Mouse (Mus musculus): ENCODE measurements around the gene Poc1b.
A peak's percentile ranks its signal among the peaks of the same experiment; 100 is the strongest.

The Poc1b gene

DNA sequence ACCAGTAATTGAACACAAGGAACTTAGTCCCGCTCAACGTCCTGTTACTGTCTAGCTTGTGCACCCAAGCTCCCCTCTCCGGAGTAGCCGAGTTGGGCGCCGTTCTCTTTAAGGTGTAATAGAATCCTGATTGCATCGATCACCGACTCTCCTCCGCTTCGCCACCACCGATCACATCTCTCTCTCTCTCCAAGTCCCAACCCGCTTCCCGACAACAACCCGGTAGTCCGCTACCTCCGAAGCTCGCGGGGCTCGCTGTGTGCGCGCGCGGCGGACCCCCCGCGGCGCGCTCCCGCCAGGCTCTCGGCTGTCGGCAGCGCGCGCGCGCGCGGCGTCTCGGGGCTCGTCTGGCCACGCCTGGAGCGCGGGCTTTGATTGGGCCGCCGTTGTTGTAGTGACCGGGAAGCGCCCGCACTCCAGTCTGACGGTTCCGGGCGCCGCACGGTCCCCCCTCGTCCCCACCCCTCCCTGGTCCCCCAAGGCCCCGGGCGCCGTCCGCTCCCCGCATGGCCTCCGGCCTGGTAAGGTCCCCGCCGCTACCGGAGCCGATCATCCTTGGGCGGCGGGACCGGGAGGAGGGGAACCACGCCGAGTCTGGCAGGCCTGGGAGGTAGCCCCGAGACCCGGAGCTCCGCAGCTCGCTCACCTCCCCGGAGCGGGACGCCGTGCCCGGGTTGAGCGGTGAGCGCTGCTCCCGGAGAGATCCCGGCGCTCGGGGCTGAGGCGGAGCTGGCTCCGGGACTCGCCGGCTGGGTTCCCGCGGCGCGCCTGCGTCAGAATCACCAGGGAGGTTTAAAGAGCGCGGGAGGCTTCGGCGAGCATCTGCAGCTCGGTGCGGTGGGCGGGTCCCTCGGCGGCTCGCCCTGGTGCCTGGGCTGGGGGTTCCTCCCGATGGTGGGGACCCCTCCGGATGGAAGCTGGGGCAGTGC is at the start of gene Poc1b:
Poc1b (plus strand) TSS at position 334 of the 929 bp plus-strand sequence.
- DNase-seq (ENCODE audit: low spot score) = no peak

DNA sequence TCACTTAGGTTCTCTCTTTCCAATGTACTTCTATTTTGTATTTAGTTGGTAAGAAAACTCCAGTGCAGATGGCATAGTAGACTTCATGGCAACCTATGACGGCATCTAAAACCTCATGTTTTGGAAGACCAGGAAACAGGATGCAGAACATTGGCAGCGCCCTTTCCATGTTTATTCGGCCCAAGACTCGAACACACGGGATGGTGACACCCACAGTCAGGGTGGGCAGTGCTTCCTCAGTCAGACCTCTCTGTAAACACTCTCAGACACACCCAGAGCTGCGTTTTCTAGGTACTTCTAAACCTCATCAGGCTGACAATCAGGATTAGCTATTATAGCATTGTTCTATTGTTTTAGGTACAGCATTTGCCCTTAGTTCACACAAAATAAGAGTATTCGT is 46.2 kb upstream of the Poc1b start:
- DNase-seq (ENCODE audit: low spot score) = no peak

DNA sequence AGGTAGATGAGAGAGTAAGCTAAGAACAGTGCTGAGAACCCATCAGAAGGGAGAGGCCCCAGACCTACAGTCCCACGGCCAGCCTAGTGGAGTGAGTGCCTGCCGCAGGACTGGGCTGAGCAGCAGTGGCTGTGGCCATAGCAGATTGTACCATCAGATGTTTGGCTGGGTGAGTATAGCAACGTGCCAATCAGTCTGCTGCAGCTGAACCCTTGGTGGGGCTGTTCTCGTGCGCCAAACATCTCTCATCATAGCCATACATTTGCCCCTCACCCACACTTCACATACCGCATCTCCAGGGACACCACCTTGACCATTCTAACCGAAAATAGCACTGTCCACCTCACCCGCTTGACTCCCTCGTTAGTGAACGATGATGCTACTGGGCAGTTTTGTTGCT is 45.4 kb upstream of the Poc1b start:
- no peak for DNase-seq (ENCODE audit: low spot score)

DNA sequence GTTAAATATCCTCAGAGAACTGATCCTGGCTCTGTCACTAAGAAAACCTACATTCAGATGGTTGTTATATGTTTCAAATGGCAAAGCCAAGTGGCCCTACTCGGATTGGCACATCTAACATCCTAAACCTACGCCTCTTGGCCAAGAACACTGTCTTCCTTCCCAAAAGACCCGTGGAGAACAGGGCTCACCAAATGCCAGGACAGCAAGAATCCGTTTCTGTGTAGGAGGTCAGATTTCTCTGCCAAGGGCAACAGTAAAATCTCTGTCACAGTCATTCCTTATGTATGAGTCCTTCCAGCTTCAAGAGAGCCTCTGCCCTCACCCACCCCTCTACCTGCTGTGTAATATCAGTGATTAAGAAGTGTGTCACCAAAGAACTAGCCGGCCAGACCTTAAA is 44.3 kb upstream of the Poc1b start:
- no peak for DNase-seq (ENCODE audit: low spot score)

DNA sequence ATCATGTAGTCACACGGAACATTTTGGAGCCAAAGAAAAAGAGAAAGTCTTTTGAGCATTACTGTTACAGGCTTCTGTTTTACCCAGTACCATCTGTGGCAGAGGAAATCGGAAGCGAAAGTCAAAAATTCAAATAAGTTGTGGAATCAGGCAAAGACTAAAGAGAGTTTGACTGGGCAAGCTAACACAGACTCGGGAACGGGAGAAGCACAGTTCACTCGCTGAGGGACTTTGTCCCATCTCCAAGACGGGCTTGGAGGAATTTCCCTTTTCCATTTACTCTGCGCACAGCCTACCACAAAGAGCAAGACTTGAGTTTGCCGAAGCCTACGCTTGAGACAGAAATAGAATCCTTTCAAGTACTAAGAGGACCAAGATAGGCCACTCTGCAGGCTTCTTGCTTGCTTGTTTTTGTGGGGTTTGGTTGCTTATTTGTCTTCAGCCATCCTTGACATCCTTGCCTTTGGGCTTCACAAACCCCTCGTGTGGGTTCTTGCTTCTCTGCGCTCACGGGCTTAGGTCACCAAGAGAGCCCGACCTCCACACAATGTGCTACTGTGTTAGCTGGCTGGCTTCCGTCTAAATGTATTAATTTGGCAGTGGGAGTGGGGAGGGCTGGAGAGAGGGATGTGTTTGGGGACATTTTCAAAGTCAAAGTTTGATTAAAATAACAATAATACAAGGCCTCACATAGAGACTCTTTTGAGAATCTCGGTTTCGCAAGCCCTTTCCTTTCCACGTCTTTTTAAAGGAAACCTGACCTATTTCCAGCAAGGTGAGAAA is 30.5 kb upstream of the Poc1b start:
- DNase-seq (ENCODE audit: low spot score) = peak; percentile 29

DNA sequence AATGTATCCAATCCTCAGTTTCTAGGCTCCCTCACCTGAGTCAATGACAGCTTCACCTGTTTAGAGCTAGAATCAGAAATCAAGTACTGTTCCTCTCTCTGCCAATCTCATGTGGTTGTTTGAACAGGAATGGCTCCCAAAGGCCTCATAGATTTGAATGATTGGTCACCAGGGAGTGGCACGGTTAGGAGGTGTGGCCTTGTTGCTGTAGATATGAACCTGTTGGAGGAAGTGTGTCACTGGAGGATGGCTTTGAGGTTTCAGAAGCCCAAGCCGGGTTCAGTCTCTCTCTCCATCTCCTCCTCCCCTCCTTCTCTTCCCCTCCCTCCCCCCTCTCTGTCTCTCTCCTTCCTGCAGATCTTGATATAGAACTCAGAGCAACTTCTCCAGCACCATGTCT is 28.2 kb upstream of the Poc1b start:
- DNase-seq (ENCODE audit: low spot score) = no peak

DNA sequence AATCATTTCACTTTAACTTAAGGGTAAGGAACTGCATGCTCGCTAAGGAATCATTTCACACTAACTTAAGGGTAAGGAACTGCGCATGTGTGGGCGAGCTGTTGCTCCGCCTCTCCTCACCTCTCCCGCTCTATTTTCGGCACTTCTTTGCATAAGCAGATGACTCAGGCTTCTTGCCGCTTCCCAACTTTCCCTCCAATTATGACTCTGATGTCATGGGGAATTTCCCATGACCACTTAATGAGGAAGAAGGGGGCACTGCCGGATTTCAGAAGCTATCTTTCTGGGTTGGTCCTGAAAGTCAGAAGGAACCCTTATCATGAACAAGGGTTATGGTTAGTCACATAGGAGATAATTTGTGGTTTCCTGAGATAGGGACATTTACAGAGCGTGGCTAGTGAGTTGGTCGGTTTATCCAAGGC is 25.3 kb upstream of the Poc1b start:
- DNase-seq (ENCODE audit: low spot score) = no peak

DNA sequence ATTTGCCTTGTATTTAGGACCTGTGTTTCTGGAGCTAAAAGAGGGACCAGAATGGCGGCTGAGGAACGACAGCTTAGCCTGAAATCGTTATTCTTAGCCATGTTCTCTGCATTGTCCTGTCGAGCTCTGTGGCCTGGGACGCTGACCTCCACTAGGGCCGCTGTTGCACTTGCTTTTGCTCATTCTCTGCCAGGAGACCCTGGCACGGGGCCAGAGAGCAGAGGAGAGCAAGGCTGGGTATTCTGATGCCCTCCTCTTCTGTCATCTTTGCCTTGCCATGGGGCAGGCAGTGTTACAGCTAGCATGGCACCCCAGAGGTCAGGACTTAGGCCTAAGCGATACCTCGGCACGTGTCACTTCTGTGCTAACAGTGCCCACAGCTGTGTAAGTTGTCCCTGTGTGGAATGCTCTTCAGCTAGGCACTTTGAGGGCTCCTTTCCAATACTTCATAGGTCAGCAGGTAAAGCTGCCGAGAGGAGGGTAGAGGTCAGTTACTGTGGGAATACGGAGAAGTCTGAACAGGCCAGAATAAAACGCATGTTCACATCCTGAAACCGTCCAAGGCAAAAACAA is 23.3 kb upstream of the Poc1b start:
- no peak for DNase-seq (ENCODE audit: low spot score)

DNA sequence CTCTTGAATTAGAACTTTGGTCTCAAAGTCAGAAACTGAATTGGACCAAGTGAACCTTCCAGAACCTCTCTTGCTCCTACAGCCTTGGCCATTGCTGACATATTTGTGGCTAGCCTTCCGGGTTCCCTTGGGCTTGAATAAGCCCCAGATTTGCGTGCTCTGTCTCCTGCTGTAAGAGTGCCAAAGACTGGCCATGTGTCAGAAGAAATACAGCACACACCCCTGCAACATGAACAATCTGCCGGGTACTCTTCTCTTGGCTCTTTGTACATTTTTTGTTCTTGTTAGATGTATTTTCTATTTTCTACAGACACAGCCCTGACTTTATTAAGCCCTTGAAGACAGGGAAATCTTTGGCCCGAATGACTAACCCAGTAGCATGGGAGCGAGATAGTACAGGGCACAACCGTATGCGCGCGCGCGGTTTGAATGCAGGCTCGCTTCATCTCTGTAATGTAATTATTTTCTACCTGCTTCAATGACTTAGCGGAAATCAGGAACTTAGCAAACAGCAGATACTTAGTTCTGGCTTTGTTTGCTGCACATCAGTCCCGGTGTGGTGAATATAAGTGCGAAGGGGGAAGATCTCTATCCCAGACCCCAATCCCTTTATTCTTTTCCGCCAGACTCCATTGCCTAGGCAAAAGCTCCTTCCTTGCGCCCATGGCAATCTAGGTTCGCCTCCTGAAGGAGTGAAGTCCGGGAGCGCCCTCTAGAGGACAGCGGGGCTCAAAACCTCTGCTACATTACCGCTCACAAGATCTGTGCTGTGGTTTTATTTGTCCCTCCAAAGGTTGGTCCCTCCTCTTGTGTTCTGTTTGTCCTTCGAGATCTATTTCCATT is 22.2 kb upstream of the Poc1b start:
- peak; percentile 72 for DNase-seq (ENCODE audit: low spot score)

DNA sequence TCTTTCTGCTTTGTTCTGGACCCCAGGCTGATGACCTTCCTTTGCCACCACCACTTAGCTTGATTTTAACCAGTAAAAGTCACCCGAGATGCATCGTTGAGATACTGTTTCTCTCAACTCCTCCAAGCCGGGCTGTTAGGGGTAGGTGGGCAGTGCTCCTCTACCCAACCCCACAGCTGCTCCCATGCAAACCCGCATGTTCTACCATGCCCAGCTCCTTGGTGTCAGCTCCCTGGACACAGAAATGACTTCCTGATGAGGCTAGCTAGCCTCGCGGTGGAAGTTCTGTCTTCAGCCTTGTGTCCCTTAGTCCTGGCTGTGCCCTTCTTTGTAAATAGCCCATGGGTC is 21.6 kb upstream of the Poc1b start:
- no peak for DNase-seq (ENCODE audit: low spot score)

DNA sequence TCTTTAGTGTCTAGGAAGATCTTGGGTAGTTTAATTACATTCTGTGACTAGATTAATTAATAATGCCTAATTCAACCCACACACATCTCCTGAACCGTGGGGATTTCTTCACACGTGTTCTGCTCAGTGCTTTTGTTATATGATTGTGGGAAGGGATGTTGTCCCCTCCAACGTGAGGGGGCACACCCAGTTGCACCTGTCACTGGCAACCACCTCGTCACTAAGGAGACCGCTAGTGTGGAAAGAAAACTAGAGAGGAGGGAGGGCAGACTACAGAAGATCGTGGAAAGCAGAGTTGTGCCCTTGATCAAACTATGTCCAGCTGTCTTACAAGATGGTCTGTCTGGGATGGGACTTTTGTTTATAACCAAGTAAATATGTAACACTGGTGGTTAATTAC is 20.8 kb upstream of the Poc1b start:
- no peak for DNase-seq (ENCODE audit: low spot score)

DNA sequence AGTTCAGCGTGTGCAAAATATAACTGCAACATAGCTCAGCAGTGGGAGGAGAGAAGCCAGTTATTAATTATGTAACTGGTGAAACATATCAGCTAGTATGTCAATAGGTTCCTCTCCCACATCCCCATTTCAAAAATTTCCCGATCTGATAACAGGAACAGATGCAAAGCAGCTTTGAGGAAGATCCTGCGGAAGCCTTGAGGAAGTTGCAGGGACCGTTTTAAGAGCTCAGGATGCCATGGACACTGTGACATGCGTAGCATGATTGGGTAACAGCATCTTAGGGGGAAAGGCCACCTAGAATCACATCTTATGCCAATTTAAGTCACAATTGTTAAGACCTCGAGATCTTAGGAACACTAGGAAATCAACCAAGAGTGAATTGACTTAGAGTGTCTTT is 16.9 kb upstream of the Poc1b start:
- DNase-seq (ENCODE audit: low spot score) = no peak

DNA sequence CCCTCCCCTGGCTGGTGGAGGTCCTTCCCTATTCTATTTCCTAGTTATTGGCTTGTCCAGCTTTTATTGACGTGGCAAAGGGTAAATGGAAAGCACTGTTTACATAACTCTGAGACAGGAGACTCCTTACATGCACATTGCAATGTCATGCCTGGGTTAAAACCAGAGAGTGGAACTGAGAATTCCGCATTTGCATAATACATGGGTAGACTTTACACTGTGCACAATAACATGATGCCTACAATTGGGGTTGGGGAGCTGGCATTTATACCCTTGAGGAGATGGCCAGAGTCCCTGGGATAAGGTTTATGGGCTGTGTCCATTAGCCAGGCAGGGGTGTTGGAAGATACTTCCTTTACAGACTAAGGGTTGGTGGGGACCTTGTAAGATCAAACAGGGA is 13.5 kb upstream of the Poc1b start:
- DNase-seq (ENCODE audit: low spot score) = no peak

DNA sequence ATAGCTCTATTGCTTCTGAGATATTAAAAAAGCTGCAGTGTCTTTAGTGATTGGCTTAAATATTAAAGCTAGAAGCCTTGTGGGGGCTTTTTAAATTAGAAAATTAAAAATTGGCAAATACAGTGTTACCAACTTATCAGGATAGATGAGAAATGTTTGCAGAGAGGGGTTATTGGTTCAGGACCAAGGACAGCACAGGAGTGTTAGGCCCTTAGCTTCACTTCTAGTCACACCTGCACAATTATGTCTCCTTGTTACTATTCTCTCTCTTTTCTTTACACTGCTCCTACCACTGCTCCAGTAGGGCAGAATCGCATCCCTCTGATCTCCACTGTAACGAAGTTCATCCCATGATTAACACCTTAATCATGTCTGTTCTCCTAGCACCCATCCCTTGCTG is 11.7 kb upstream of the Poc1b start:
- DNase-seq (ENCODE audit: low spot score) = no peak

DNA sequence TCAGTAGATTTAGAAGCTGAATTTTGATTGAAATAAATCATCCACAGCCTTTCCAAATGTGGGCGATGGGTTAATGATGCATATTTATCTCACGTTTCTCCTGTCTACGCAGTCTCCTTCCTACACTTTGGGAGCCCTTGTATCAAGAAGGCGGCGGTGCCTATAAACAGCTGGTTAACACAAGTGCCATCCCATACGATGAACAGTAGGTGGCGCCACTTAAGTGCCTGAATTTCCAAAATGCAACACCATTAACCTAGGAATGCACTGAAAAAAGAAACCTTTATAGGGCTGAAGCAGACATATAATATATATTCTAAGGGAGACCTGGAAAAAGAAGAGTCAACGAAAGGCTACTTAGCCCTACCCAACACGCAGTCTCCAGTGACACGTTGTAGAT is 9.5 kb upstream of the Poc1b start:
- DNase-seq (ENCODE audit: low spot score) = no peak

DNA sequence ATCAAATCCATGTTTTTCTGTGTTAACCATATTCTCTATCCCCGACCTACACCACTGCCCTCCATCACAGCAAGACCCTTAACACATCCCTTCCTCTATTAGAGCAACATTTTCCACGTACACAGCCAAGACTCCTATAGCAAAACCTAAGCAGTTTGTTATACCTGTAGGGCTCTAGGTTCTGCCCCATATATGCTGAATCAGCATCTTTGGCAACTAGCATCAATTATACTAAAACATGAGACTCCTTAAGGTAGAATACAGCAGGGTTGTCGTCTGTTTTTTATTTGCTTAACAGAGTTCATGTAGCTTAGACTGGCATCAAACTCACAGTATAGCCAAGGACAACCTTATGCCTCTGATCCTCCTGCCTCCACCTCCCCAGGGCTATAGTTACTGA is 1.3 kb upstream of the Poc1b start:
- DNase-seq (ENCODE audit: low spot score) = no peak

DNA sequence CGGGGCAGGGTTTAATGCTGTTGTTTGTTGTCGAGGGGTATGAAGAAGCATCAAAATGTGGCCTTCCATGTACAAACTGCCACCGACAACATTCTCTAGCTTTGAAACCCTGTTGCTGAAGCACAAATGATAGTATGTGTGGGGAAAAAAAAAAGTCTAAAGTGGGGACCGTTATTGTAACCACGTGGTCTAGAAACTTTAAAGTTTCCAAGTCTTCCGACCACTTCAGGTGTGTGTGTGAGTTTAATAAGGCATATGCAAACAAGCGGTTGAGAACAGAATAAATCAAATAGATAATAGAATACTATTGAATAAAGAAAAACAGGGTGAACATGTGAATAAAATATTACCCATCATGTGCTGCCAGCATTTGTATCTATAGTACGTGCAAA is 529 bp upstream of the Poc1b start:
- no peak for DNase-seq (ENCODE audit: low spot score)

DNA sequence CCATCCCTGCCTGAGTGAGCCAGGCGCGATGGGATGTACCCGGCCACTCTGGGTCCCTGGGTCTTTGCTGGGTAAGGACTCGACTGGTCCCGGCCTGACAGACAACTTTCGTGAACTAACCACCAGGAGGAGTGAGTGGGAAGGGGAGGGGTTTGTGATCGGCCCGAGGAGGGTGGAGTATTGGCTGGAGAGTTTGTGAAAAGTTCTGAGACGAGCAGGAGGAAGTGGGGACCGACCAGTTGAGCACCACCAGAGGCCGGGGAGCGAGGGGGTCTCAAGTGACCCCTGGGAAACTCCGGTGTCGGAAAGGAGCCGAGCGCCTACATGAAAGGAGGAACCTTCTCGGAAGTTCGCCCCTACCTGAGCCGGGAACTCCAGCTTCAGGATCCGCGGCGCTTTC is 1.1 kb downstream of the Poc1b start, which contains the start of gene Galnt4:
Galnt4 (plus strand) TSS at position 196 of the 400 bp plus-strand sequence.
- DNase-seq (ENCODE audit: low spot score) = no peak

DNA sequence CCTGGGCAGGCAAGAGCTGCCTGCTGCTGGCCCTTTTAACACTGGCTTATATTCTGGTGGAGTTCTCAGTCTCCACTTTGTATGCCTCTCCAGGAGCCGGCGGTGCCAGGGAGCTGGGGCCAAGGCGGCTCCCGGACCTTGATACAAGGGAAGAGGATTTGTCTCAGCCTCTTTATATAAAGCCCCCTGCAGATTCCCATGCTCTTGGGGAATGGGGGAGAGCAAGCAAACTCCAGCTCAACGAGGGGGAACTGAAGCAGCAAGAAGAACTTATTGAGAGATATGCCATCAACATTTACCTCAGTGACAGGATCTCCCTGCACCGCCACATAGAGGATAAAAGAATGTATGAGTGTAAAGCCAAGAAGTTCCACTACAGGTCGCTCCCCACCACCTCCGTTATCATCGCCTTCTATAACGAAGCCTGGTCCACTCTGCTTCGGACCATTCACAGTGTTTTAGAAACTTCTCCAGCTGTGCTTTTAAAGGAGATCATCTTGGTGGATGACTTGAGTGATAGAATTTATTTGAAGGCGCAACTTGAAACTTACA is 1.7 kb downstream of the Poc1b start:
- no peak for DNase-seq (ENCODE audit: low spot score)

DNA sequence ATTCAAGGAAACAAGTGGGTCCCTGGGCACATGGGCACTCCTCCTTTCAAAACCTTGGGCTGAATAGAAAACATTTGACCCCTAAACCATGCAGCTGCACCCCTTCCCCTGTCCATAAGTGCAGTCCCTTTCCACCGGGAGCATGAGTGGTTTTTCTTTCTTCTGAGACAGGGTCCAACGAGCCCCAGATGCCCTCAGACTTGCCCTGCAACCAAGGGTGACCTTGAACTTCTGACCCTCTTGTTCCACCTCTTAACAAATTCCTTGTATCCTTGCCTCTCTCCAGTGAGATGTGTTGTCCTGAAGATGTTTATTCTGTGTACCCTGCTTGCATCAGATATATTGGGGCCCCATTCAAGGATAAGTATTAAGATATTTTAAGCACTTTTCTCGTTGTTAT is 6.7 kb downstream of the Poc1b start:
- DNase-seq (ENCODE audit: low spot score) = no peak

DNA sequence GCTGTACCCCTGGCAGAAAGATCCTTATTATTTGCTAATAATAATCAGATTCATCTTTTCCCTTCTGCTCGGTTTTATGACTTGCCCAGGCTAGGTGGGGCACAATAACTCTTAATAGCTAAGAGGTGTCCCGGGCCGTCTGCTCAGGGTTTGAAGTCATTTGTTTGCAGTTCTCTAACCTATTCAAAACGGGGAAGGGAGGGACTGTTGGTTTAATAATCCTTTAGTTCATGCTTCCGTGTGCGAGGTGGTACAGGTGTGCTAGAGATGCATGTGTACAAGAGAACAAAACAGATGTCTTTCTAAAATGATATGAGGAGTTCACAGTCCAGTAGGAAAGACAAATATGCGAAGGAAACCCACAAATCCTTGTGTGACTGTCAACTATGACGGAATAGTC is 7.5 kb downstream of the Poc1b start:
- DNase-seq (ENCODE audit: low spot score) = no peak

All from layer of hippocampus, adult 9-10 months (tissue).